Mouse (Mus musculus) midbrain, embryonic 11.5 days (tissue): ENCODE results near the gene Cdk4. TPM values are rescaled to one million over a fixed set of nuclear protein-coding genes. Genes with fewer than 3 reads are reported as not detected.

Source experiments
- ATAC-seq: fragments of 200-750 bp; cut with Nextera tagmentation; 2 replicates; pipeline ENCODE4 v1.8.0; 2017; ENCODE audit warnings: moderate TSS enrichment, moderate library complexity; ENCODE audit not compliant: low FRiP score
- DNase-seq: peaks from one replicate; pipeline ENCODE4 v3.0.0; 2015; ENCODE audit warnings: low spot score; ENCODE audit errors: missing footprints
- H3K27ac ChIP-seq: fragments of 300-500 bp; sonication (generic); 2 replicates; pipeline ENCODE4 v1.5.1; 2014; ENCODE audit warnings: low read depth, low read length
- H3K27me3 ChIP-seq: fragments of 300-500 bp; sonication (generic); 2 replicates; pipeline ENCODE4 v1.6.1; 2014; ENCODE audit warnings: mild to moderate bottlenecking, low read length, moderate library complexity, mixed read lengths; ENCODE audit not compliant: control insufficient read depth, insufficient read depth
- H3K36me3 ChIP-seq: fragments of 300-500 bp; sonication (generic); 2 replicates; pipeline ENCODE4 v1.6.1; 2014; ENCODE audit warnings: mild to moderate bottlenecking, low read length, moderate library complexity, mixed read lengths; ENCODE audit not compliant: control insufficient read depth, insufficient read depth
- H3K4me1 ChIP-seq: fragments of 300-500 bp; sonication (generic); 2 replicates; pipeline ENCODE4 v1.6.1; 2014; ENCODE audit warnings: low read length; ENCODE audit not compliant: control insufficient read depth, insufficient read depth
- H3K4me2 ChIP-seq: fragments of 300-500 bp; sonication (generic); 2 replicates; pipeline ENCODE4 v1.6.1; 2014; ENCODE audit warnings: mild to moderate bottlenecking, moderate library complexity
- H3K4me3 ChIP-seq: fragments of 300-500 bp; sonication (generic); 2 replicates; pipeline ENCODE4 v1.5.1; 2014; ENCODE audit warnings: low read depth, low read length
- H3K9ac ChIP-seq: fragments of 300-500 bp; sonication (generic); 2 replicates; pipeline ENCODE4 v1.6.1; 2014; ENCODE audit warnings: low read length
- H3K9me3 ChIP-seq: fragments of 300-500 bp; sonication (generic); 2 replicates; pipeline ENCODE4 v1.6.1; 2016; ENCODE audit warnings: low read length; ENCODE audit not compliant: control insufficient read depth
- WGBS: fragments of 180-500 bp; shearing (Covaris S2); extraction: QIAGEN DNeasy Blood & Tissue Kit; methylation state at CpG from one replicate; pipeline ENCODE4 v1.1.7; 2014; 5-methylcytosine and 5-hydroxymethylcytosine counted together
- polyA plus RNA-seq: library from polyadenylated mRNA; unstranded; fragments of >200 nt; fragmentation: Nextera tagmentation; extraction: Ambion mirVana; gene quantifications from 2 replicates; pipeline ENCODE4 v1.2.1, GENCODE M21; 2014

The Cdk4 gene
- polyA plus RNA-seq, 1 experiment from 2014 or later: 2,848 TPM

- Histone ChIP-seq H3K36me3 (peaks cover 6% of the 10 kb centered on the region; the same call in 1 of the 2 replicates), H3K4me3 (no peak overlapping the region), H3K9ac (no peak overlapping the region)
These were observed 51.1 kb downstream of the Cdk4 start for GRCm38 (mm10) chr10:127114408-127114807.

DNA sequence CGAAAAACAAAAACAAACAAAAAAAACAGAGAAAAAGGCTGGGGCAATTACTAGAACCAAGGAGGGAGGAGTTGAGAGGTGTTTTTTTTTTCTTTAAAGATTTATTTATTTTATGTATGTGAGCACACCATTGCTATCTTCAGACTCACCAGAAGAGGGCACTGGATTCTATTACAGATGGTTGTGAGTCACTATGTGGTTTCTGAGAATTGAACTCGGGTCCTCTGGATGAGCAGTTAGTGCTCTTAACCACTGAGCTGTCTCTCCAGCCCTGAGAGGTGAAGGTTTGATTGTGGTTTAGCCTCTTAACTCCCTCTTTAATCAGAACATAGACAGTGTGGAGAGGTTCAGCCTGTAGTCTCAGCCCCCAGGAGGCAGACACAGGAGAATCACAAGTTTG, 51.7 kb downstream of the Cdk4 start:
- Histone ChIP-seq H3K27ac (no peak overlapping the region), H3K36me3 (peaks cover 6% of the 10 kb centered on the region; the same call in 1 of the 2 replicates), H3K9ac (no peak overlapping the region), H3K9me3 (no peaks in the 10 kb centered on the region), H3K27me3 (no peaks in the 10 kb centered on the region), H3K4me3 (no peak overlapping the region), H3K4me2 (no peak overlapping the region), H3K4me1 (peaks cover 3% of the 10 kb centered on the region)
- ATAC-seq (no peak), DNase-seq (no peak)
- WGBS: 72% methylated on average over 2 of the region's 2 CpGs

More at GRCm38 (mm10) chr10:127114408-127114807, 51.1 kb downstream of the Cdk4 start:
- no peaks in the 10 kb centered on the region for H3K4me1 ChIP-seq
- no peaks in the 10 kb centered on the region for H3K9me3 ChIP-seq
- H3K4me2 ChIP-seq: no peak overlapping the region
- 95% methylated on average over 11 of the region's 11 CpGs for WGBS
- DNase-seq (peak; percentile 75), ATAC-seq (no peak)
- H3K27ac ChIP-seq: no peak overlapping the region
- no peaks in the 10 kb centered on the region for H3K27me3 ChIP-seq

Other genes with a start within 250 kb of the Cdk4 start
- gene Atp23, start 162.2 kb upstream of the Cdk4 start, polyA plus RNA-seq: 15.9 and 17.8 TPM in 2 replicates
- gene Ctdsp2, start 84.8 kb upstream of the Cdk4 start, polyA plus RNA-seq: 40.6 and 42.8 TPM in 2 replicates
- gene Avil, start 62.8 kb upstream of the Cdk4 start, polyA plus RNA-seq: 1.1 and 1.6 TPM in 2 replicates
- gene Tsfm, start 32.7 kb upstream of the Cdk4 start, polyA plus RNA-seq: 80.7 and 86.0 TPM in 2 replicates
- gene Mettl1, start 22.1 kb upstream of the Cdk4 start, polyA plus RNA-seq: 36.5 and 37.4 TPM in 2 replicates
- gene Eef1akmt3, start 22.0 kb upstream of the Cdk4 start, polyA plus RNA-seq: 0.06 and 0.11 TPM in 2 replicates
- not detected in 2 replicates for gene Cyp27b1, start 15.3 kb upstream of the Cdk4 start, polyA plus RNA-seq
- 3.2 and 3.7 TPM in 2 replicates for gene March9, start 3.4 kb upstream of the Cdk4 start, polyA plus RNA-seq
- gene Tspan31, start 6.7 kb downstream of the Cdk4 start, polyA plus RNA-seq: 98.6 and 117 TPM in 2 replicates
- gene Agap2, start 11.8 kb downstream of the Cdk4 start, polyA plus RNA-seq: 0.66 and 0.89 TPM in 2 replicates
- 43.1 and 49.7 TPM in 2 replicates for gene Os9, start 57.6 kb downstream of the Cdk4 start, polyA plus RNA-seq
- gene B4galnt1, start 101.7 kb downstream of the Cdk4 start, polyA plus RNA-seq: 8.1 and 9.4 TPM in 2 replicates
- 0.51 and 0.58 TPM in 2 replicates for gene Slc26a10, start 117.1 kb downstream of the Cdk4 start, polyA plus RNA-seq
- gene Arhgef25, start 126.5 kb downstream of the Cdk4 start, polyA plus RNA-seq: 25.8 and 28.2 TPM in 2 replicates
- gene Dtx3, start 132.2 kb downstream of the Cdk4 start, polyA plus RNA-seq: 130 and 138 TPM in 2 replicates
- gene Pip4k2c, start 148.1 kb downstream of the Cdk4 start, polyA plus RNA-seq: 10.3 and 11.4 TPM in 2 replicates
- gene Kif5a, start 199.8 kb downstream of the Cdk4 start, polyA plus RNA-seq: 26.3 and 31.1 TPM in 2 replicates
- 196 and 206 TPM in 2 replicates for gene Dctn2, start 202.8 kb downstream of the Cdk4 start, polyA plus RNA-seq
- 12.3 and 16.3 TPM in 2 replicates for gene Mbd6, start 225.5 kb downstream of the Cdk4 start, polyA plus RNA-seq
- 185 and 187 TPM in 2 replicates for gene Mars, start 248.3 kb downstream of the Cdk4 start, polyA plus RNA-seq